Comparison of ENCODE assay signal across 8 mouse cellular contexts in the genomic region with DNA sequence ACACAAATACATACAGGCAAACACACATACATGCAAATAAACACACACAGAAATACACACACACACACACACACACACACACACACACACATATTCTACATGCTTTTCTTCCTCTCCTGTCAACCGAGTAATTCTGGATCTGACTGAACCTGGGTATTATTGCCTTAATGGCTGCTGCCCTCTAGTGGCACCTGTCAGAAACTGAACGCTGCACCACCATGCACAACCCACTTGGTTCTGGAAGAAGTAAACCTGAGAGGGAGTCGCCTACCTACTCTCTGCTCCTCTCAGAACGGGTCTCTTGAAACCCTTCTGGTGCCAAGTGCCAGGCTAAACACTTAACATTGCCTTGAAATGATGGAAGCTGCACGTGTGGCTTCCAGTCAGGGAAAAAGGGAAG. TPM values are rescaled to one million over a fixed set of nuclear protein-coding genes. Genes with fewer than 3 reads are reported as not detected.
A peak's percentile ranks its signal among the peaks of the same experiment; 100 is the strongest.
DNase-seq lines count a peak whose midpoint lies in the region; ATAC-seq and TF ChIP-seq lines count a peak whose summit lies in the region.

No protein-coding gene starts in this region.

- peaks cover 3% of the 10 kb centered on the region in 2 experiments; a peak in 2 of 4 replicates for H3K4me1 ChIP-seq in liver, embryonic 14.5 days (replicated peaks; ENCODE audit: control insufficient read depth in 2 of 2, insufficient read depth in 2 of 2, low read length in 1 of 2)
- H3K4me1 ChIP-seq in thymus, adult 2 months (replicated peaks; ENCODE audit: control insufficient read depth, insufficient read depth, low read length) = peaks cover 7% of the 10 kb centered on the region

- H3K9me3 ChIP-seq in liver, embryonic 14.5 days (ENCODE audit: control insufficient read depth, low read length) = no peaks in the 10 kb centered on the region

- no peak for TF ChIP-seq POLR2A in thymus, adult 2 months (IDR thresholded peaks at IDR 0.05; ENCODE audit: control insufficient read depth, extremely low read depth, insufficient read depth, low read length, poor library complexity)

- no peak for TF ChIP-seq EP300 in liver, embryonic 14.5 days (IDR thresholded peaks at IDR 0.05; ENCODE audit: low read depth)

- H3K4me3 ChIP-seq in liver, embryonic 14.5 days (ENCODE audit: insufficient read depth in 1 of 2, low read depth in 2 of 2, low read length in 2 of 2) = no peak overlapping the region
- H3K4me3 ChIP-seq in thymus, adult 2 months (ENCODE audit: control insufficient read depth, insufficient read depth, low read length) = no peak overlapping the region

- H3K27me3 ChIP-seq in liver, embryonic 14.5 days (ENCODE audit: control insufficient read depth, insufficient read depth, low read length) = no peaks in the 10 kb centered on the region
- H3K27me3 ChIP-seq in thymus, adult 2 months (ENCODE audit: control insufficient read depth, insufficient read depth, low read length) = no peaks in the 10 kb centered on the region

- peak; percentile 50; the same call in 1 of the 2 replicates for ATAC-seq in liver, embryonic 14.5 days (ENCODE audit: insufficient read depth)

- DNase-seq in CD8-positive naive resting alpha-beta T cell, adult 2 months (ENCODE audit: low read depth in 2 of 2, low spot score in 2 of 2) = peak; percentile 59 to 73
- DNase-seq in adipocyte (ENCODE audit: low spot score) = peak; percentile 90
- DNase-seq in embryo, embryonic 10 days (ENCODE audit: low spot score) = peak; percentile 91
- peak; percentile 49 to 63 for DNase-seq in gastrocnemius, postnatal 36 days
- DNase-seq in kidney, postnatal 36 days = peak; percentile 73 to 83
- DNase-seq in liver, embryonic 14.5 days (ENCODE audit: low read depth in 3 of 3, low spot score in 3 of 3) = no peak
- DNase-seq in neural tube, embryonic 10.5 days (ENCODE audit: extremely low spot score, low spot score) = peak; percentile 63
- DNase-seq in thymus, adult 2 months = peak; percentile 68

- H3K4me2 ChIP-seq in liver, embryonic 14.5 days (ENCODE audit: low read depth) = no peak overlapping the region

- H3K9ac ChIP-seq in liver, embryonic 14.5 days (replicated peaks) = no peak overlapping the region

- H3K36me3 ChIP-seq in liver, embryonic 14.5 days (replicated peaks; ENCODE audit: control insufficient read depth, insufficient read depth, low read depth) = no peaks in the 10 kb centered on the region
- H3K36me3 ChIP-seq in thymus, adult 2 months (ENCODE audit: control insufficient read depth, insufficient read depth, low read length) = no peaks in the 10 kb centered on the region

- 3% methylated on average over 5 of the region's 5 CpGs for WGBS in liver, embryonic 14.5 days (ENCODE audit: insufficient replicate concordance)
- WGBS in thymus, adult 2 months = 4% methylated on average over 5 of the region's 5 CpGs

- TF ChIP-seq CTCF in liver, embryonic 14.5 days (IDR thresholded peaks at IDR 0.05; ENCODE audit: low read depth) = peak; percentile 97
- no peak for TF ChIP-seq CTCF in thymus, adult 2 months (IDR thresholded peaks at IDR 0.05; ENCODE audit: borderline replicate concordance, control insufficient read depth, extremely low read depth, insufficient read depth, low read length, poor library complexity)

- intact Hi-C loops in gastrocnemius, postnatal 36 days (cut with DNase I) = loop anchor here (5.0 to 10.0 kb wide), 2 partner anchors 311 to 424 kb away; no protein-coding TSS in a partner anchor

- H3K27ac ChIP-seq in liver, embryonic 14.5 days = no peak overlapping the region
- no peak overlapping the region for H3K27ac ChIP-seq in thymus, adult 2 months (ENCODE audit: control insufficient read depth, insufficient read depth, low read length)

RNA-seq across cellular contexts. Expression of a gene that starts 11.7 kb away (rescaled TPM):
- total RNA-seq in gastrocnemius, postnatal 36 days (2021) = 10 to 100 TPM; 80.2 to 86.9 TPM
- 1.1 TPM in 2 replicates for polyA plus RNA-seq in liver, embryonic 14.5 days (2012; rRNA removed)
- 1.1 and 1.6 TPM in 2 replicates for polyA plus RNA-seq in liver, embryonic 14.5 days (2014; fragmentation: Nextera tagmentation; extraction: Ambion mirVana)
- polyA plus RNA-seq in thymus, adult 2 months (2012; rRNA removed) = 3.5 and 4.4 TPM in 2 replicates

RNA-seq across cellular contexts. Expression of a gene that starts 30.2 kb away (rescaled TPM):
- 10 to 100 TPM; 31.5 to 54.9 TPM for total RNA-seq in gastrocnemius, postnatal 36 days (2021)
- 40.1 and 45.3 TPM in 2 replicates for polyA plus RNA-seq in liver, embryonic 14.5 days (2012; rRNA removed)
- 78.2 and 85.2 TPM in 2 replicates for polyA plus RNA-seq in liver, embryonic 14.5 days (2014; fragmentation: Nextera tagmentation; extraction: Ambion mirVana)
- 432 and 481 TPM in 2 replicates for polyA plus RNA-seq in thymus, adult 2 months (2012; rRNA removed)

Comparison
In these comparisons a context has a peak if more than half of its experiments do, and no peak if none do; other contexts are left out.
1. DNase-seq: peak in CD8-positive naive resting alpha-beta T cell, adult 2 months (2 of 2), adipocyte (single experiment), embryo, embryonic 10 days (single experiment), gastrocnemius, postnatal 36 days (2 of 2), kidney, postnatal 36 days (2 of 2), neural tube, embryonic 10.5 days (single experiment) and thymus, adult 2 months (single experiment); none in liver, embryonic 14.5 days (0 of 3).